Mouse (Mus musculus): Measurements from ENCODE around the gene Cyp2b10.

- TF ChIP-seq CTCF (IDR thresholded peaks at IDR 0.05; ENCODE audit: low read depth) (no peak), EP300 (IDR thresholded peaks at IDR 0.05; ENCODE audit: low read depth) (no peak)
These were observed 22.0 kb downstream of the Cyp2b10 start for GRCm38 (mm10) chr7:25919467-25919866.

Data from liver, postnatal 0 days (tissue).